Mouse (Mus musculus) spleen, adult 12 weeks (tissue): Measurements from ENCODE around the gene Gm21440.
"Not testable (repeated sequence)": the region's sequence is repeated elsewhere in the genome, so short reads cannot be mapped to it uniquely, and the experiment has no call there.

Source experiments
- DNase-seq: peaks from one replicate; pipeline ENCODE4 v3.0.0; 2022; ENCODE audit warnings: low spot score

Gm21440 gene

DNA sequence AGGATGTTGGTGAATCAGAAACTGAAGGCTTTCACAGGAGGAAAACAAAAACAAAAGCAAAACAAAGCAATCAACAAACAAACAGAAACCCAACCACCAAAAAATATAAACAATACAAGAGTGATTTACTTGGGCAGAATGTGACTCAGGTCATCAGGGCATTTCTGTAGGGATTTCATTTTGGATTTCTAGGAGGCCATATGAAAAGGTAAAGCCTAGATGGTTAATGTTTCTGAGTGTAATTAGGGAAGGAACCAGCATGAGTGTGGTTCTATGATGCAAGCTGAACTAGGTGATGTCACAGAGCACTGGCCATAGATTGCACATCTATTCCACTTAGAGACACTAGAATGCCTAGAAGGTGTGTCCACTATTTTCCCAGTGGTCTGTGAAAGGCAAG is at the start of gene Gm21440, which contains the start of gene Gm21454:
Gene Gm21440, plus strand, starts transcription at position 301 of the 400 bp plus-strand sequence.
Gene Gm21454, plus strand, starts transcription at position 352 of the 400 bp plus-strand sequence.
- not testable (repeated sequence) for DNase-seq

DNA sequence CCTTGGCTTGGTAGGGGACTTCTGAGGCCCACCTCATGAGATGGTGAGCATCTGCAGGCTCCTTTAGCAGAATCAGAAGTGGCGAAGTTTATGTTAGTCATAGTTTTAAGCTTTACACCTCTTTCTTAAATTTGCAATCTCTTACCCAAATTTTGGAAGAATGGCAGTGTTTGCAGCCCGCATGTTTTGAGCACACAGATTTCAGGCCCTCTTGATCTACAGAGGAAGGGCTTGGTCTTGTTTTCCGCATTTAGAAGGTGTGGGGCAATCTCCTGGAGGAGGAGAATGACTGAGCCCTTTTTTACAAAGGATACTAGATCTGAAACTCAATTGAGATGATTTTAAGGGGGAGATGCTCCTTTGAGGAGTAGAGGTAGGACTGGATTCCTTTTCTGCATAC is 28.4 kb upstream of the Gm21440 start, which contains the start of gene Gm21828:
Gene Gm21828, minus strand, starts transcription at position 101 of the 400 bp plus-strand sequence.
- DNase-seq, result not testable (repeated sequence)
